Comparison of ENCODE assay signal across 18 mouse cellular contexts in the genomic region with DNA sequence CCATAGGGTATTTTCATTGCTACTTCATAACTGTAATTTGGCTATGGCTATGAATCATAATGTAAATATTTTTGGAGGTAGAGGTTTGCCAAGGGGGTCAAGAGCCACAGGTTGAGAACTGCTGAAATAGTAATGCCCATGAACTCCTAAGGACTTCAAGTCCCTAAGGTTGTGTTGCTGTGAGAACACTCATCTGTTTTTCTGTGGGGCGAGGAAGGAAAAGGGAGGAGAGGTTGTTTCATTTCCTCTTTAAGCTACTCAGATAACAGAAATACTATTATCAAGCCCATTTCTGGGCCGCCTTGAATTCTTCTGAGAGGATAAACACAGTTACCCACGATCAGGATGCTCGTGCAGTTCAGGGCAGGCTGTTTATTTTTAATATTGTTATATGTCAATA. TPM values are rescaled to one million over a fixed set of nuclear protein-coding genes. Genes with fewer than 3 reads are reported as not detected.
DNase-seq lines count a peak whose midpoint lies in the region; ATAC-seq and TF ChIP-seq lines count a peak whose summit lies in the region.
"Had no signal": no experiment of that assay in that cellular context is flagged by ENCODE, and none has a peak within 500 bp of the region (broad histone marks: within the 10 kb centered on the region; RNA-seq: fewer than 3 reads in every experiment).

No protein-coding gene starts in this region.

- 0 out of 2 replicates have a peak overlapping the region, but pooled peaks have one; percentile 25 for H3K27ac ChIP-seq in heart, embryonic 12.5 days (ENCODE audit: poor library complexity, severe bottlenecking)
- 0 out of 2 replicates have a peak overlapping the region, but pooled peaks have one; percentile 22 for H3K27ac ChIP-seq in small intestine, adult 2 months (ENCODE audit: insufficient read depth, low read depth, low read length)
- no peak overlapping the region for H3K27ac ChIP-seq in hindbrain, embryonic 11.5 days (ENCODE audit: low read depth, low read length)
- H3K27ac ChIP-seq: hindbrain, embryonic 14.5 days; liver, embryonic 14.5 days; macrophage; midbrain, embryonic 10.5 days had no signal

- no peak overlapping the region for H3K4me3 ChIP-seq in heart, embryonic 12.5 days
- no peak overlapping the region for H3K4me3 ChIP-seq in small intestine, adult 2 months (ENCODE audit: low read depth, low read length)
- H3K4me3 ChIP-seq in hindbrain, embryonic 11.5 days (ENCODE audit: low read depth, low read length) = no peak overlapping the region
- H3K4me3 ChIP-seq: midbrain, embryonic 10.5 days had no signal

- 63% methylated on average over 4 of the region's 4 CpGs for WGBS in heart, embryonic 12.5 days
- 76% methylated on average over 4 of the region's 4 CpGs for WGBS in small intestine, adult 2 months
- WGBS in hindbrain, embryonic 11.5 days = 90% methylated on average over 4 of the region's 4 CpGs

- no peak for TF ChIP-seq POLR2A in small intestine, adult 2 months (IDR thresholded peaks at IDR 0.05; ENCODE audit: low read depth, low read length)

- H3K4me1 ChIP-seq in heart, embryonic 12.5 days (replicated peaks) = peaks cover 16% of the 10 kb centered on the region
- H3K4me1 ChIP-seq in small intestine, adult 2 months (ENCODE audit: control insufficient read depth, insufficient read depth, insufficient read length, low read length) = peaks cover 2% of the 10 kb centered on the region
- H3K4me1 ChIP-seq in hindbrain, embryonic 11.5 days (replicated peaks; ENCODE audit: control insufficient read depth, insufficient read depth, low read length) = no peaks in the 10 kb centered on the region

- DNase-seq in heart, adult 8-10 months (ENCODE audit: low spot score) = peak; percentile 37
- no peak for DNase-seq in heart, postnatal 25 days (ENCODE audit: low spot score)
- peak; percentile 45 for DNase-seq in lung, postnatal 25 days (ENCODE audit: low spot score)
- DNase-seq in lung, postnatal 10 days = no peak
- DNase-seq in retina, embryonic 14.5 days (ENCODE audit: low spot score) = no peak
- DNase-seq in hindbrain, embryonic 11.5 days (ENCODE audit: low spot score) = no peak
- DNase-seq: adrenal gland, postnatal 10 days; cerebellum, postnatal 10 days; forebrain, postnatal 0 days; right cerebral cortex, postnatal 4 days; thymus, postnatal 4 days had no signal

- TF ChIP-seq CTCF in small intestine, adult 2 months (IDR thresholded peaks at IDR 0.05; ENCODE audit: extremely low read depth, insufficient read length, insufficient replicate concordance, low read depth, low read length) = no peak

- no peak overlapping the region for H3K9ac ChIP-seq in heart, embryonic 12.5 days
- no peak overlapping the region for H3K9ac ChIP-seq in hindbrain, embryonic 11.5 days (ENCODE audit: low read depth, low read length)
- H3K9ac ChIP-seq: forebrain, postnatal 0 days; hindbrain, embryonic 14.5 days; liver, embryonic 14.5 days had no signal

- no peaks in the 10 kb centered on the region for H3K9me3 ChIP-seq in heart, embryonic 12.5 days (replicated peaks)
- H3K9me3 ChIP-seq in hindbrain, embryonic 11.5 days (ENCODE audit: control insufficient read depth, low read length) = no peaks in the 10 kb centered on the region
- H3K9me3 ChIP-seq: midbrain, embryonic 10.5 days had no signal

- ATAC-seq in heart, embryonic 12.5 days (ENCODE audit: insufficient number of reproducible peaks, low FRiP score) = no peak
- no peak for ATAC-seq in hindbrain, embryonic 11.5 days (ENCODE audit: low FRiP score)
- ATAC-seq: activated CD4-positive, CD25-positive, alpha-beta regulatory T cell, adult 4 months; forebrain, postnatal 0 days had no signal

- no peaks in the 10 kb centered on the region for H3K27me3 ChIP-seq in heart, embryonic 12.5 days (replicated peaks)
- no peaks in the 10 kb centered on the region for H3K27me3 ChIP-seq in small intestine, adult 2 months (ENCODE audit: control insufficient read depth, insufficient read depth, low read length)
- no peaks in the 10 kb centered on the region for H3K27me3 ChIP-seq in hindbrain, embryonic 11.5 days (ENCODE audit: control insufficient read depth, insufficient read depth, low read length)

- H3K4me2 ChIP-seq in heart, embryonic 12.5 days = no peak overlapping the region; the same call in 1 of the 2 replicates
- no peak overlapping the region for H3K4me2 ChIP-seq in hindbrain, embryonic 11.5 days (replicated peaks; ENCODE audit: low read depth, low read length)
- H3K4me2 ChIP-seq: hindbrain, embryonic 14.5 days had no signal

- H3K36me3 ChIP-seq in heart, embryonic 12.5 days = peaks cover 41% of the 10 kb centered on the region
- H3K36me3 ChIP-seq in small intestine, adult 2 months (ENCODE audit: control insufficient read depth, insufficient read depth, low read length) = peaks cover 47% of the 10 kb centered on the region
- H3K36me3 ChIP-seq in hindbrain, embryonic 11.5 days (ENCODE audit: control insufficient read depth, insufficient read depth, low read length) = no peaks in the 10 kb centered on the region

- intact Hi-C loops in heart, postnatal 25 days (cut with DNase I) = no loop called here

RNA-seq across cellular contexts. Expression of a gene that starts 3.0 kb away (rescaled TPM):
- total RNA-seq in heart, adult 8-10 months (2022) = 10 to 100 TPM; 67.6 to 71.6 (median 69.7) TPM
- total RNA-seq in heart, postnatal 25 days (2021) = 10 to 100 TPM; 62.4 to 64.7 TPM
- 76.1 and 85.8 TPM in 2 replicates for polyA plus RNA-seq in heart, embryonic 12.5 days (2016; fragmentation: Nextera tagmentation; extraction: Ambion mirVana)
- polyA plus RNA-seq in small intestine, adult 2 months (2012; rRNA removed) = 310 and 985 TPM in 2 replicates
- 82.6 and 86.7 TPM in 2 replicates for polyA plus RNA-seq in hindbrain, embryonic 11.5 days (2014; fragmentation: Nextera tagmentation; extraction: Ambion mirVana)

RNA-seq across cellular contexts. Expression of a gene that starts 24.2 kb away (rescaled TPM):
- total RNA-seq in heart, adult 8-10 months (2022) = 10 to 100 TPM in 3 of 4 experiments, 1 to 10 TPM in 1; 9.7 to 16.0 (median 11.8) TPM
- 10 to 100 TPM; 13.5 to 15.6 TPM for total RNA-seq in heart, postnatal 25 days (2021)
- polyA plus RNA-seq in heart, embryonic 12.5 days (2016; fragmentation: Nextera tagmentation; extraction: Ambion mirVana) = 12.7 and 13.2 TPM in 2 replicates
- 0.80 and 1.0 TPM in 2 replicates for polyA plus RNA-seq in small intestine, adult 2 months (2012; rRNA removed)
- polyA plus RNA-seq in hindbrain, embryonic 11.5 days (2014; fragmentation: Nextera tagmentation; extraction: Ambion mirVana) = 7.8 and 8.0 TPM in 2 replicates

Comparison
In these comparisons a context has a peak if more than half of its experiments do, and no peak if none do; other contexts are left out.
1. DNase-seq: peak in heart, adult 8-10 months (single experiment) and lung, postnatal 25 days (single experiment); none in heart, postnatal 25 days (single experiment), lung, postnatal 10 days (single experiment), retina, embryonic 14.5 days (single experiment) and hindbrain, embryonic 11.5 days (single experiment).